Mouse (Mus musculus) midbrain, postnatal 0 days (tissue): ENCODE measurements at regions not wholly inside any gene's neighbourhood (a gene's known extent, or its start where the extent isn't known, plus 50 kb on each side); places are given as distances from the start of the nearest gene placed in this dataset.

Experiments
- ATAC-seq: fragments of 200-750 bp; cut with Nextera tagmentation; 2 replicates; pipeline ENCODE4 v1.8.0; 2017; ENCODE audit warnings: moderate number of reproducible peaks, mild to moderate bottlenecking, moderate TSS enrichment, moderate library complexity; ENCODE audit not compliant: low FRiP score
- DNase-seq: peaks from one replicate; pipeline ENCODE4 v3.0.0-alpha.2; 2015; ENCODE audit warnings: low spot score
- H3K27ac ChIP-seq: fragments of 300-500 bp; sonication (generic); 2 replicates; pipeline ENCODE4 v1.5.1; 2014; ENCODE audit warnings: low read depth, mild to moderate bottlenecking, low read length, mixed read lengths
- H3K27me3 ChIP-seq: fragments of 300-500 bp; sonication (generic); 2 replicates; pipeline ENCODE4 v1.6.1; 2014; ENCODE audit warnings: low read length, control low read depth, mixed read lengths; ENCODE audit not compliant: insufficient read depth
- H3K36me3 ChIP-seq: fragments of 300-500 bp; sonication (generic); 2 replicates; pipeline ENCODE4 v1.6.1; 2014; ENCODE audit warnings: low read length, control low read depth, mixed read lengths; ENCODE audit not compliant: insufficient read depth
- H3K4me1 ChIP-seq: fragments of 300-500 bp; sonication (generic); 2 replicates; pipeline ENCODE4 v1.6.1; 2014; ENCODE audit warnings: mild to moderate bottlenecking, control low read depth, antibody characterized with exemption, low read length, mixed read lengths; ENCODE audit not compliant: insufficient read depth
- H3K4me2 ChIP-seq: fragments of 300-500 bp; sonication (generic); 2 replicates; pipeline ENCODE4 v1.6.1; 2014; ENCODE audit warnings: low read depth, mild to moderate bottlenecking, low read length, mixed read lengths; ENCODE audit not compliant: poor library complexity, severe bottlenecking
- H3K4me3 ChIP-seq: fragments of 300-500 bp; sonication (generic); 2 replicates; pipeline ENCODE4 v1.5.1; 2014; ENCODE audit warnings: low read depth, mild to moderate bottlenecking, low read length, moderate library complexity
- H3K9ac ChIP-seq: fragments of 300-500 bp; sonication (generic); replicated peaks from 2 replicates; pipeline ENCODE4 v1.6.1; 2014; ENCODE audit warnings: mild to moderate bottlenecking, low read length, moderate library complexity, mixed read lengths; ENCODE audit not compliant: poor library complexity, severe bottlenecking
- H3K9me3 ChIP-seq: fragments of 300-500 bp; sonication (generic); 2 replicates; pipeline ENCODE4 v1.6.1; 2016; ENCODE audit warnings: low read length, control low read depth
- CTCF ChIP-seq: IDR thresholded peaks from 2 replicates; pipeline ENCODE4 v1.5.1; 2016; ENCODE audit warnings: antibody characterized with exemption, mild to moderate bottlenecking
- WGBS: fragments of 180-500 bp; shearing (Covaris S2); extraction: QIAGEN DNeasy Blood & Tissue Kit; methylation state at CpG from one replicate; pipeline ENCODE4 v1.1.7; 2014; 5-methylcytosine and 5-hydroxymethylcytosine counted together

DNA sequence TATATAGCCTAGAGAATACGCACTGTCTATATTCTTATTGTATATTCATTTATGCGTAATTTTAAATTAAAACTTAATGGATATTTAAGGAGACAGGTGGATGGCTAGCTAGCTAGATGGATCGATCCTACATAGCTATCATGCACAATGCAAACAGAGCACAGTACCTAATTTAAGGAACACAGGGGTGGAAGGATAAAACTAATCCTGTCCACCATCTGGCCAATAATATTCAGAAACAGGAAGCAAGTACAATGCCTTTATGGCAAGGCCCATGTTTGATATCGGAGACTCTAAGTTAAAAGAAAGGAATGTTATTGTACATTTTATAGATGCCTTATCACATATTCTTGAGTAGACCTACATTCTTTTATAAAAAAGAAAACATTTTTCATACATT is 396.4 kb downstream of the Med10 start:
- no peak for TF ChIP-seq CTCF
- no peaks in the 10 kb centered on the region for H3K4me1 ChIP-seq
- H3K9me3 ChIP-seq: no peaks in the 10 kb centered on the region
- ATAC-seq: no peak
- no peak overlapping the region for H3K4me3 ChIP-seq
- no peaks in the 10 kb centered on the region for H3K36me3 ChIP-seq
- H3K4me2 ChIP-seq: no peak overlapping the region
- no peaks in the 10 kb centered on the region for H3K27me3 ChIP-seq
- DNase-seq: no peak
- H3K27ac ChIP-seq: no peak overlapping the region
- H3K9ac ChIP-seq: no peak overlapping the region
- WGBS: 85% methylated on average over 4 of the region's 4 CpGs

DNA sequence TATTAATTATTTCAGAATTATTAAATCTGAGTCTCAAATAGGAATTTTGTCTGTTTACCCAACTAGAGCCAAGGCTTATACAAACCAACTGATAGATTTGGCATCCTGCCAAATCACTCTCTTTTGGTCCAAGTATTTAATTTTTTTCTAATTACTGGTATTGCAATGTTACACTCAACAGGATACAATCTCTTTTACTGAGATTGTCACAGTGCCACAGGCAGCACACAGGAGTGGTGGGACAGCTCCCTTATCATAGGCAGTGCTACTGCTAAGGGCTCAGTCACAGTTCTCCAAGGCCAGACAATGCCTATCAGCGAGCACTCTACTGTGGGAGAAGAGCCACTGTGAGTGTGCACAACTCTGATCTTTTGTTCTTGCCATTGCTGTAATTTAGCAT is 396.9 kb downstream of the Med10 start:
- H3K9me3 ChIP-seq: no peaks in the 10 kb centered on the region
- H3K27ac ChIP-seq: no peak overlapping the region
- no peaks in the 10 kb centered on the region for H3K36me3 ChIP-seq
- H3K4me2 ChIP-seq: no peak overlapping the region
- no peak for TF ChIP-seq CTCF
- DNase-seq (peak; percentile 52), ATAC-seq (no peak)
- WGBS: 81% methylated on average over 1 of the region's 1 CpGs
- H3K4me3 ChIP-seq: no peak overlapping the region
- H3K27me3 ChIP-seq: no peaks in the 10 kb centered on the region
- no peaks in the 10 kb centered on the region for H3K4me1 ChIP-seq
- H3K9ac ChIP-seq: no peak overlapping the region

- no peaks in the 10 kb centered on the region for H3K36me3 ChIP-seq
- 0 out of 2 replicates have a peak overlapping the region, but pooled peaks have one; percentile 6 for H3K27ac ChIP-seq
- H3K27me3 ChIP-seq: no peaks in the 10 kb centered on the region
- ATAC-seq (no peak), DNase-seq (peak; percentile 35)
- H3K9me3 ChIP-seq: no peaks in the 10 kb centered on the region
- 13% methylated on average over 7 of the region's 7 CpGs for WGBS
- peaks cover 6% of the 10 kb centered on the region for H3K4me1 ChIP-seq
- H3K4me2 ChIP-seq: no peak overlapping the region
- no peak overlapping the region for H3K9ac ChIP-seq
- H3K4me3 ChIP-seq: no peak overlapping the region
- no peak for TF ChIP-seq CTCF
Observed at GRCm38 (mm10) chr13:70205334-70205733, 403.1 kb downstream of the Med10 start.

DNA sequence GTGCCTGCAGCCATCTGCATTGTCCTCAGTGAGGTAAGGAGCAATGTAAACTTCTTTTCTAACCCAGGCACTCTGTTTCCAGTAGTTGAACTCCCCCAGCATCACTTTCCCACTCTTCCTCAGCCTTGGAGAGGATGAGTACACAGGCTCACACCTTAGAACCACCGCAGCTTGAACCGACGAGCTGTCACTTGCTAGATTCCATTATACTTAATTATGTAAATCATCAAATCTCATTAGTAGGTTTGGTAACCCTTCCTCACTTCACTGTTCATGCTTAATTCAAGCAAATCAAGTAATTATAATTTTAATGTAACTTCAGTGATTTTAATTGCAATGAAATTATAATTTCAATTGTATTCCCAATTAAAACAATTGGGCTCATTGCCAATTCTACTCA is 408.0 kb downstream of the Med10 start:
- no peak for ATAC-seq
- 56% methylated on average over 3 of the region's 3 CpGs for WGBS

DNA sequence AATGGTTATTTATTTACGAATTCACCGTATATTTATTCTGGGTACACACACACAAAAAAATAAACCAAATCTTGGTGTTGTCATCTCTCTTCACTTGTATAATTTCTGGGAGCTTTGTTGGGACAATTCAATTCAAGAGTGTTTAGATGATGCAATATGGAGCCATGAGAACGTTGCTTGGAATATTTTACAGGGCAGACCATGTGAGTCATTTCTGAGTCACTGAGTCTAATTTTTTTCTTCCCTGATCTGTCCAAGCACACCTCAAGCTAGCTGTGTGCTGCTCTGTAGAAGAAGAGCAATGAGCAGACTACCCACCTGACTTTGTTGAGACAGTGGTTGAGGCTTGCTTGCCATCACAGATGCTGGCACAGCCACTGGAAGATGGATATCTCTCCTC is 410.8 kb downstream of the Med10 start:
- DNase-seq: no peak
- no peaks in the 10 kb centered on the region for H3K36me3 ChIP-seq

More for the DNA sequence above, 408.0 kb downstream of the Med10 start:
- Histone ChIP-seq H3K4me2 (no peak overlapping the region), H3K4me3 (no peak overlapping the region), H3K36me3 (no peaks in the 10 kb centered on the region), H3K27ac (no peak overlapping the region), H3K9ac (no peak overlapping the region), H3K4me1 (peaks cover 3% of the 10 kb centered on the region), H3K27me3 (no peaks in the 10 kb centered on the region), H3K9me3 (no peaks in the 10 kb centered on the region)
- TF ChIP-seq CTCF: no peak
- no peak for DNase-seq

DNA sequence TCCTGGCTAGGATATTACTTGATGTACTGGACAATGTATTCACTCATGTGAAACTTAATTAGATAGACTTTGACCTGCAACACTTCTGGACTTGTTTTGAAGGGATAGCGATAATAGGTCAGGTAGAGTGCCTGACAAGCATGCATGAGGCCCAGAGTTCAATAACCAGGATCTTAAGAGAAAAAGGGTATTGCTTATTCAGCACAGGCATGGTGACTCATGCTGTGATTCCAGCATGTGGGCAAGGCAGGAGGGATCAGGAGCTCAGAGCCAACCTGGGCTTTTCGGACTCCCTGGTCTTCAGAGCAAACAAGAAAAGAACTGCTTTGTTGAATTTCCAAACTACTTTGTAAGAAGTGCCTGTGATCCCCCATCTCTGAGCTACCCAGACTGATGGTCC is 411.4 kb downstream of the Med10 start:
- peaks cover 10% of the 10 kb centered on the region; the same call in 1 of the 2 replicates for H3K4me1 ChIP-seq
- TF ChIP-seq CTCF: no peak
- no peaks in the 10 kb centered on the region for H3K9me3 ChIP-seq
- no peak overlapping the region for H3K4me3 ChIP-seq
- DNase-seq: no peak
- H3K27me3 ChIP-seq: no peaks in the 10 kb centered on the region
- H3K27ac ChIP-seq: no peak overlapping the region
- no peak for ATAC-seq
- H3K4me2 ChIP-seq: no peak overlapping the region
- no peaks in the 10 kb centered on the region for H3K36me3 ChIP-seq
- 73% methylated on average over 2 of the region's 2 CpGs for WGBS
- H3K9ac ChIP-seq: no peak overlapping the region

More for the DNA sequence above, 410.8 kb downstream of the Med10 start:
- Histone ChIP-seq H3K4me1 (peaks cover 10% of the 10 kb centered on the region; the same call in 1 of the 2 replicates), H3K27me3 (no peaks in the 10 kb centered on the region), H3K27ac (no peak overlapping the region), H3K4me2 (no peak overlapping the region), H3K4me3 (no peak overlapping the region), H3K9me3 (no peaks in the 10 kb centered on the region), H3K9ac (no peak overlapping the region)
- no peak for ATAC-seq
- 94% methylated on average over 3 of the region's 3 CpGs for WGBS
- no peak for TF ChIP-seq CTCF
